Mouse (Mus musculus) thymus, adult 2 months (tissue): ENCODE measurements around the gene Tfap2d.

Experiments
- CTCF ChIP-seq: fragments of 200-500 bp; IDR thresholded peaks from 2 replicates; pipeline ENCODE4 v1.5.1; 2012; ENCODE audit warnings: mild to moderate bottlenecking, control low read depth, low read length, moderate library complexity, borderline replicate concordance; ENCODE audit not compliant: control insufficient read depth, poor library complexity, insufficient read depth; ENCODE audit errors: extremely low read depth
- POLR2A ChIP-seq: fragments of 200-500 bp; IDR thresholded peaks from 2 replicates; pipeline ENCODE4 v1.6.1; 2012; ENCODE audit warnings: mild to moderate bottlenecking, low read length, control low read depth, moderate library complexity; ENCODE audit not compliant: control insufficient read depth, poor library complexity, insufficient read depth; ENCODE audit errors: extremely low read depth

DNA sequence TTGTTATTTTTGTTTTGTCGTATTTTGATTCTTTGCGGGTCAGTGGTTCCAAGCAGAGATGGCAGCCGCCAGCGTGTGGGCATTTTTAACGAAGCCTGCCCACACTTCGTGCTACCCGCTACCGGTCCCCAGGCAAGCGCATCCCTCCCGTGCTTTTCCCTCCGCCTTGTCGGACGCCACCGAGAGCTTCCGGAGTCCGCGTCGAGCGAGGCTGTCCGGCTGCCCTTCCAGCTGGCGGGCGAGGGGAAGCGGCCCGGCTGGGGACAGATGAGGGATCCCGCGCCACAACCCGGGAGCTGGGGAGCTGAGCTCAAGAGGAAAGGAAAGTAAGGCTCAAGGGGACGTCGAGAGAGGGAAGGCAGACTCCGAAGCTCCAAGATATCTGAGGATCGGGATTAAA is 107.0 kb downstream of the Tfap2d start:
- TF ChIP-seq CTCF: no peak
- TF ChIP-seq POLR2A: no peak
